Mouse (Mus musculus) megakaryocyte, adult 5-6 weeks (primary cell): ENCODE measurements around the gene Slc16a11. TPM values are rescaled to one million over a fixed set of nuclear protein-coding genes. Genes with fewer than 3 reads are reported as not detected.
A peak's percentile ranks its signal among the peaks of the same experiment; 100 is the strongest.

Experiments used
- ATAC-seq: 2 replicates; pipeline ENCODE4 v1.8.0; 2016; ENCODE audit warnings: mild to moderate bottlenecking, inconsistent platforms; ENCODE audit not compliant: poor library complexity, severe bottlenecking
- total RNA-seq, 2 experiments: library from RNA; stranded (forward) in 1 of 2; stranded (reverse) in 1 of 2; fragments of 153-499, 151-499 nt in 1 of 2; fragments of 221-1000, 200-1000 nt in 1 of 2; gene quantifications; 2 replicates each; pipeline versions ENCODE4 v1.2.3 to v1.2.4; 2015 to 2017

Slc16a11 gene
- total RNA-seq, 2 experiments from 2014 or later, result not detected

GRCm38 (mm10) chr11:70200036-70200608 lies 12.4 kb upstream of the Slc16a11 start:
- ATAC-seq, result no peak

- ATAC-seq, result peak; percentile 72
These were observed 10.9 kb upstream of the Slc16a11 start for GRCm38 (mm10) chr11:70201691-70202090.

GRCm38 (mm10) chr11:70206801-70207200 lies 5.8 kb upstream of the Slc16a11 start:
- no peak for ATAC-seq

DNA sequence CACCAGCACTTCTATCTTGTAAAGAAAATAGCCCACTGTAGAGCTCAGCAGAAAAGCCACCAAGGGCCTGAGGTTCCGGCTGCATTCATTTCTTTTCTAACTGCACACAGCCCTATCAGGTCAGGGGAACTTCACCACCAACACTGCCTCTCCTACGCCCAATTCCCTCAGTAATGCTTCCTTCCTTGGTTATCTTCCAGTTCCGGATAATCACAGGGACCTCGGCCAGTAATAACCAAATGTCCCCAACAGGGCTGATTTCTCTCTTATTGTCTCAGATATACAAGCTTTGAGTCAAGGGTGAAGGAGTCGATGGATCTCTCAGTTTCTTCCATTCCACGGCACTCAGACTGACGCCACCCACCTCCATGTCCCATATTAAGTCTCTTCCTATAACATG lies 5.3 kb upstream of the Slc16a11 start:
- ATAC-seq, result no peak

GRCm38 (mm10) chr11:70208778-70209388 lies 3.7 kb upstream of the Slc16a11 start:
- ATAC-seq, result no peak

DNA sequence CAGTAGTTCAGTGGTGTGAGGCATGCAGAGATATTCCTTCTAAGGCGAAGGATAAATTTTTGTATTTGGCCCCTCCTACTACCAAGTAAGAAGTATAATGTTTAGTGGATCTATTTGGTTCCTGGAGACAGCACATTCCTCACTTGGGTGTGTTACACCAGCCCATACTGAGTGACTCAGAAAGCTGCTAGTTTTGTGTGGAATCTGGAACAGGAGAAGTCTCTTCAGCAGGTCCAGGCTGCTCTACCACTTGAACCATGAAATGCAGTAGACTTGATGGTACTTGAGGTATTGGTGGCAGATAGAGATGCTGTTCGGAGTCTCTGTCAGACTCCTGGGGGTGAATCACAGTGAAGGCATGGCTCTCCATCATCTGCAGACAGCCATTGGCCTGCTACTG lies 1.9 kb upstream of the Slc16a11 start:
- no peak for ATAC-seq

DNA sequence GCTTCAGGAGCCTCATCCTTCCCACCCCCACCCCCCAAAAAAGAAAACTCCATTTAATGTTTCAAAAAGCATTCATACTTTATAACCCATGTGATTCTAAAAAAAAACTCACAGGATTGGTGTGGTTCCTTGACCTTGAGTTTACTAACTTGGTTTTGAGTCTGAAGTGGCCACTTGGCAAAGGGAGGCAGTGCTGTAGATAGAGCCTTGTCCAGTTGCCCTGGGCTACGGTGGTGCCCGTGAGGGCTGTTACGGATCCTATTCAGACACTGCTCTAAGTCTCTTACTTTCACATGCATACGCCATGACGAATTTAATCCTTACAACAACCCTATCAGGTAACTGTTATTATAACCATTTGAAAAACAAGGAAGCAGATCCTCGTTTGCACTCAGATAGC lies 580 bp upstream of the Slc16a11 start:
- no peak for ATAC-seq

GRCm38 (mm10) chr11:70212896-70213295 lies 344 bp downstream of the Slc16a11 start:
- no peak for ATAC-seq

DNA sequence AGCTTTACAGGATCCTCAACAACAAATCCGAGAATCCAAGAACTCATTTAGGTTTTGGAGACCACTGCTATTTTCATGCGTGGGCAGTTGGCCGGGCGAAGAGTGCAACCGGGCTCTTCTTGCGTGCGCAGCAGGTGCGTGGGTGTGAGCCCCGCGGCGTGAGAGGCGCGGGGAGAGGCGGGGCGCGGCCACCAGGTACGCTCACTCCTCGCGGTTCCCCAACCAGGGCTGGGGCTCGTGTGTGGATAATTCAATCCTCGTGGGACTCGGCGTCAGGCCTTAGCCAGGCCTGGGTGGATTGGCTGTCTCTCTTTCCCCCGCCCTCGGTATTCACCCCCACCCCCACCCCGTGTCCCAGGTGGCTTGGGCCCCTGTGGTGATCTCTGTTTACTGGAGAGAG lies 1.2 kb downstream of the Slc16a11 start:
- ATAC-seq, result no peak

GRCm38 (mm10) chr11:70214191-70214855 lies 1.8 kb downstream of the Slc16a11 start:
- ATAC-seq, result no peak

DNA sequence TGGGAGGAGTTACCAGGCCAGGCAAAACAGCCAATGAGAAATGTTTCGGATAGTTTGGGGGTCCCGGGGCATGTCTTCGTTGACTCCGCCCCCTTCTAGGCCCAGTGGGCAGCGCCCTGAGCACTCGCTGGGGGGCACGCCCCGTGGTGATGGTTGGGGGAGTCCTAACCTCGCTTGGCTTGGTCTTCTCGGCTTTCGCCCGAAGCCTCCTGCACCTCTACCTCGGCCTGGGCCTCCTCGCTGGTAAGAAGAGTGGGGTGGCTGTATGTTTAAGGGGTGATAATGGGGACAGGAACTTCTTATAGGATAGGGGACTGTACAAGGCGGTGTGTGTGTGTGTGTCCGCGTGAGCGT lies 2.3 kb downstream of the Slc16a11 start:
- no peak for ATAC-seq

DNA sequence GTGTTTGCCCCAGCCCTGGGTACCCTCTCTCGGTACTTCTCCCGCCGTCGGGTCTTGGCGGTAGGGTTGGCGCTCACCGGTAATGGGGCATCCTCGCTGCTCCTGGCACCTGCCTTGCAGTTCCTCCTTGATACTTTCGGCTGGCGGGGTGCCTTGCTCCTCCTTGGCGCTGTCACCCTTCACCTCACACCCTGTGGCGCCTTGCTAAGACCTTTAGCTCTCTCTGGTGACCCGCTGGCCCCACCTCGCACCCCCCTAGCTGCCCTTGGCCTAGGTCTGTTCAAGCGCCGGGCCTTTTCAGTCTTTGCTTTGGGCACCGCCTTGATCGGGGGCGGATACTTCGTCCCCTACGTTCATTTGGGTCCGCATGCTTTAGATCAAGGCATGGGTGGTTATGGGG lies 2.7 kb downstream of the Slc16a11 start:
- ATAC-seq, result no peak

GRCm38 (mm10) chr11:70216103-70216502 lies 3.6 kb downstream of the Slc16a11 start:
- ATAC-seq, result no peak

- no peak for ATAC-seq
These were observed 5.5 kb downstream of the Slc16a11 start for GRCm38 (mm10) chr11:70218039-70218438.

GRCm38 (mm10) chr11:70218741-70219470 lies 6.4 kb downstream of the Slc16a11 start:
- ATAC-seq, result no peak

DNA sequence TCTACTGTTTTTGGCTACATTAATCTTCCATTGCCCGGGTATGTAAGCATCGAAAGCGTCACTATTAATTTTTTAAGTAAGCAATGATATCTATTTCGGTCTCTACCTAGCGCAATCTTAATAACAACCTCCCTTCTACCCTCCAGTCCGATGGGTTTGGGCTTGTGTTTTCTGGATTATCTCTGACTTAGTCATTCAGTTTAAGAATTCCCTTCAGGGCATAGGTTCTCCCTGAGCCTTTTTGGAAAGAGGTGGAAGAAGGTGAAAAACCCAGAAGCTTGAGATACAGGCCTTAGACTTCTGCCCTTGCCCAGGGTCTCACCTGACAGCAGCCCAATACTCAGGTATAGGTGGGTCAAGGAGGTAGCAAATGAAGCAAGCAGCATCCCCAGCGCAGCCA lies 7.3 kb downstream of the Slc16a11 start:
- no peak for ATAC-seq

- no peak for ATAC-seq
These were observed 7.8 kb downstream of the Slc16a11 start for GRCm38 (mm10) chr11:70220323-70220722.

DNA sequence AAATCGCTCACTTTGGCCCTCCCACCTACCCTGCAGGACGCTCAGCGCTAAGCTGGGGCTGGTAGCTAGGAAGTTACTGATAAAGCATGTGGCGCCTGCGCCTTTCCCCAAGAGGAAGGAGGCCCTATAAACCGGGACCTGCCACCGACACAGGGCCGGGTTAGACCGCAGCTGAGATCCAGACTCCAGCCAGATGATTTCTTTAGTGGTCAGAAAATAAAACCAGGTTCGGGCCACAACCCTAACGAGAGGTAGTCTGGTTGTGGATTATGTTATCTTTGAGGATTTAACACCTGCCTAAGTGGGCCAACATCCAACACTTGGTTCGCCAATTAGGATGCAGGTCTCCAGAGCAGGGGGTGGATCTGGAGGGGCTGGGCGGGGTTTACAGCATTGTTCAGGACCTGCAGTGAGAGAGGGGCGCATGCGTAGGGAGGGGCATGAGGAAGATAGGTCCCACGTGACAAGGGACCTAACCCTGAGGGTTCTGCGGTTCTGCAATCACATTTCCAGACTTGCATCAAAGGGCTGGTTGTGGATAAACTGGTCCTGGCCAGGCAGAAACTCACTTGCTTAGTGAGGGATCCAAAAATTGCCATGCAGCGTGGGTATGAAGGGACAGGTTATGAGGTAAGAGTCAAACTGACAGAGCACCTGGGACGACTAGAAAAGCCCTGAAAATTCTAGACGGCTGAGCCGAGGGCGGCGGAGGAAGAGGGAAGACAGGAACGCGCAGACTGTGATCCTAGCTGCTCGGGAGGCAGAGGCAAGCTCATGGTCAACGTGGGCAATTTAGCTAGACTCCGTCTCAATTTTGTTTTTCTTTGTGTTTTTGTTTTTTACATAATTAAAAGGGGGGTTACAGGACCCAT lies 8.4 kb downstream of the Slc16a11 start, which contains the start of gene Slc16a13:
TSS of gene Slc16a13 (minus strand) at position 334 of the 872 bp plus-strand sequence.
- peak; percentile 83 for ATAC-seq

DNA sequence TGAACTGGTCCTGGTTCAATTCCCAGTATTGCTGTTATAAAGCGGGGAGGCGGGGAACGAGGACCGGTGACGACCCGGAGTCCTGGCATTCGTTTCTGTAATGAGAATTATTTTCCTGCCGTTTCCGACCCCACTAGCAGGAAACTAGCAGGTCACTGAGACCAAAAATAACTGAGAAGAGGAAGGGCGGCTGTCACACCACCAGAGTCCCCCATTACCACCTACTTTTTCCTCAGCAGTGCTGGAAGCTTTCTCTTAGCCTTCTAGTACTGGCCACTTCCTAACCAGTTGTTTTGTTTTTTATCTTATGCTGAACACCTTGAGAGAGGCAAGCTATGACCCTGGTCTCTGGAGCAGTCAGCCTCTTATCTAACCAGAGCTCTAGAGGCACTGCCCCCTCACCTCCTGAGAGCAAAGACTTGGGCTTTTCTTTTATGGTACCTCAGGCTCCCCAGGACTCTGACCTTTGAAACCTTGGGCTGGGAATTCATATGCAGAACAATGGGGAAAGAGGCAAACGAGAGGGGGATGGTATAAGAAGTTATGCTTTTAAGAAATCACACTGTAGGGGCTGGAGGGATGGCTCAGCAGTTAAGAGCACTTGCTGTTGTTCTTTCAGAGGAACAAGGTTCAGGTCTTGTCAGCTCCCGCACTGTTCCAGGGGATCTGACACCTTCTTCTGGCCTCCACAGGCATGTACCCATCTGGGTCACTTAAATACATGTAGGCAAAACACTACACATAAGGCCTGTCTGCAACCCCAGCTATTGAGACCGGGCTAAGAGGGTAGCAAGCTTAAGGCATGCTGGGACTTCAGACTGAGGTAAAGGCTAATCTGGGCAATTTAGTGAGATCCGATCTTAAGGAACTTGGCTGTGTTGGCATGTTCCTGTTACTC lies 9.3 kb downstream of the Slc16a11 start:
- ATAC-seq, result no peak

DNA sequence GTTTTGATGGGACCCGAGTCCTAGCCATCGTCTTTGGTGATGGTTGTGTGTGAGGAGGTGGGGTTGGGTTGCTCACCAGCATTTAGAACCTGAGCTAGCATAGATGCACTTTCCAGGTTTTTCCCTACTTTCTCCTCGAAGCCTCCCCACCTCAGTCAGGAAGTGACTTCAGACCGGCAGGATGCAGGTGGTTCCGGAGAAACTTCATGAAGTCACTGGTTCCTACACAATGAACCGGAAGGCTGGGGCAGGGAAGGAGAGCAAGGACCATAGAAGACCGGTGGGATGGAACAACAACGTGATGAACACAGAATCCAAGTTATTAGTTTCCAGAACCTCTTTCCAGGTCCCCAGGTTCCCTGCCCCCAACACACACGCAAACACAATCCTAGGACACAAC lies 11.2 kb downstream of the Slc16a11 start:
- ATAC-seq, result no peak
